Mouse (Mus musculus): Measurements from ENCODE around the gene Krtap5-5.
"Not testable (repeated sequence)": the region's sequence is repeated elsewhere in the genome, so short reads cannot be mapped to it uniquely, and the experiment has no call there.

Krtap5-5 gene

DNA sequence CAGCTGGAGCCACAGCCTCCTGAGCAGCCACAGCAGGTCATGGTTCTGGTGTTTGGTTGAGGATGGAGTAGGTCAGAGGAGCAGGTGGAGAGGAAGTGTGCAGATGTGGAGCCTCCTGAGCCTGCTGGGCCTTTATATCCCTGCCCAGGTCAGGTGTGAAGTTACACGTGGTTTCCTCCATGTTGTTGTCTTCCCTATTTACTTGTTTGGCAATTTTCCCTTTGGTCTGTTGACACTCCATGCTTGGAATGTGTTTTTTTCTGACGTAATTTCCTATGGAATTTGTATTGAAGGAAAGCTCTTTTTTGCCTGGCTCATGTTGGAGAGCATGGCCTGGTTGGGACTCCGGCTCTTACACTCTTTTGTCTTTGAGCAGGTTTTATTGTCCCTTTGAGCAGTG lies at the start of gene Krtap5-5:
Gene Krtap5-5, minus strand, starts transcription at position 101 of the 400 bp plus-strand sequence.
- not testable (repeated sequence) for DNase-seq

DNA sequence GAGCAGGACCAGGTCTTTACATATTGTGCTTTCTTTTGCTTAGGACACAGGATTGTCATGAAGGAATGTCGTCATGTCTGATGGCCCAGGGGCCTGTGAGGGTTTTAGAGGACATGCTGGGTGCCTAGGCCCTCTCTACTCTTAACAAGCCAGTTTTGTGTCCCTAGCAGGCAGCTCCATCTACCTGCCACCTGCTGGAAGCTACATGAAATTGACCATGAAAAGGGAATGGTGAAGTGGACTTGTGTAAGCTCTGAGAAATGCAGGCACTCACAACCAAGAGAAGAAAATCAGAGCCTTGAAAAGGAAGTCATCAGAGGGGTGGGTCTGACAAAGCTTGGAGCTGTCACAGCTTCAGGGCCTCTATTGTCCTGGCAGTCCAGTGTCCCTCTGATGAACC lies 49.5 kb upstream of the Krtap5-5 start:
- not testable (repeated sequence) for DNase-seq

DNA sequence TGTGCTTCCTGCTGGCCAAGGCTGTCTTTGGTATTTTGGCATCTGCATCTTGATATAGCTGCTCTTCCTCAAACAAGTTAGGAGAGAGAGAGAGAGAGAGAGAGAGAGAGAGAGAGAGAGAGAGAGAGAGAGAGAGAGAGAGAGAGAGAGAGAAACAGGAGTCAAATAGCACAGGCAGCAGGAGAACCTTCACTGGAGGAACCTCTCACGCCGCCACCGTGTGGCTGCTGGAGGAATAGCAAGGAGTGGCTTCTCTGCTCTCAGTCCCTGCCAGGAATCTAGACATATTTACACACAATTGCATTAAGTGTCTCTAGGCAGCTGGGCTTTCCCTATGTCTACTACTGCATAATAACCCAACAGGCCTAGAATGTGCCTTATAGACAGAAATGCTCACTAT lies 48.4 kb upstream of the Krtap5-5 start:
- peak; percentile 71 for DNase-seq

GRCm38 (mm10) chr7:142274263-142274662 lies 44.5 kb upstream of the Krtap5-5 start, which contains the start of gene Gm4559:
TSS of gene Gm4559 (minus strand) at chr7:142274363.
- DNase-seq, result not testable (repeated sequence)

DNA sequence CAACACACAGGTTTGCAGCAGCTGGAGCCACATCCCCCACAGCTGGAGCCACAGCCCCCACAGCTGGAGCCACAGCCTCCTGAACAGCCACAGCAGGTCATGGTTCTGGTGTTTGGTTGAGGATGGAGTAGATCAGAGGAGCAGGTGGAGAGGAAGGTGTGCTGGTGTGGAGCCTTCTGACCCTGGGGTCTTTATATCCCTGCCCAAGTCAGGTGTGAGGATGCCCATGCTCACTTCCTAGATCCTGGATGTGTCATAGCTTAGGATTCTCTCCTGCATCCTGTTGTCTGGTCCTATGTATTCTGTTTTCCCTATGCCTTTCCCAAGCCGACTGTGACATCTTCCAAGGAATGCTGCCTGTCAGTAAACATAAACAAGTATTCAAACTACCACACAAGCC lies 28.5 kb upstream of the Krtap5-5 start, which contains the start of gene Gm2431:
Gene Gm2431, minus strand, starts transcription at position 101 of the 400 bp plus-strand sequence.
- DNase-seq, result not testable (repeated sequence)

DNA sequence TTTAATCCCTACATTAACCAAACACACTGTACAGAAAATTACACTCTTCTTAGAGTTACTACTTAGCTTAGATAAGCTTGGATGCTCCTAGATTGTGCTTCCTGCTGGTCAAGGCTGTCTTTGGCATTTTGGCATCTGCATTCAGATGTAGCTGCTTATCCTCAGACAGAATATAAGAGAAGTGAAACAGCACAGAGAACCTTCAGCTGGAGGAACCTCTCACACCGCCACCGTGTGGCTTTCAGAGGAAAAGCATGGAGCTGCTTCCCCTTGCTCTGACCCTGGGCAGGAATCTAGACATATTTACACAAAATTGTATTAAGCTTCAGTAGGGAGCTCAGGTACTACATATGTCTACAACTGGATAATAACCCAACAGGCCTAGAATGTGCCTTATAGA lies 25.7 kb upstream of the Krtap5-5 start:
- DNase-seq, result peak; percentile 24

GRCm38 (mm10) chr7:142249824-142250223 lies 20.1 kb upstream of the Krtap5-5 start:
- DNase-seq, result peak; percentile 29

DNA sequence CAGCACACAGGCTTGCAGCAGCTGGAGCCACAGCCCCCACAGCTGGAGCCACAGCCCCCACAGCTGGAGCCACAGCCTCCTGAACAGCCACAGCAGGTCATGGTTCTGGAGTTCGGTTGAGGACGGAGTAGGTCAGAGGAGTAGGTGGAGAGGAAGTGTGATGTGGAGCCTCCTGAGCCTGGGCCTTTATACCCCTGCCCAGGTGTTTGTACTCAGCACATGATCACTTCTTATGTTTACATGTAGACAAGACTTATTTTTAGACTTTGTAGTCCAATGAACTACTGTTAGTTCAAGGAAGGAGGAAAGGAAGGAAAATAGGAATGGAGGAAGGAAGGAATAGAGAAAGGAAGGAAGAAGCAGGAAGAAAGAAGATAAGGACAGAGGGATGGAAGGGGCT lies 11.2 kb upstream of the Krtap5-5 start, which contains the start of gene Gm40460:
Gene Gm40460, minus strand, starts transcription at position 101 of the 400 bp plus-strand sequence.
- DNase-seq, result no peak

GRCm38 (mm10) chr7:142231540-142231939 lies 1.8 kb upstream of the Krtap5-5 start:
- DNase-seq, result no peak

GRCm38 (mm10) chr7:142224518-142224917 lies 5.3 kb downstream of the Krtap5-5 start:
- no peak for DNase-seq

DNA sequence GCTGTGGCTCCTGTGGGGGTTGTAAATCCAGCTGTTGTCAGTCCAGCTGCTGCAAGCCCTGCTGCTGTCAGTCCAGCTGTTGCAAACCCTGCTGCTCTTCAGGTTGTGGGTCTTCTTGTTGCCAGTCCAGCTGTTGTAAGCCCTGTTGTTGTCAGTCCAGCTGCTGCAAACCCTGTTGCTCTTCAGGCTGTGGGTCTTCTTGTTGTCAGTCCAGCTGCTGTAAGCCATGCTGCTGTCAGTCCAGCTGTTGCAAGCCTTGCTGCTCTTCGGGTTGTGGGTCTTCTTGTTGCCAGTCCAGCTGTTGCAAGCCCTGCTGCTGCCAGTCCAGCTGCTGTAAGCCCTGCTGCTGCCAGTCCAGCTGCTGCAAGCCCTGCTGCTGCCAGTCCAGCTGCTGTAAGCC lies 17.6 kb downstream of the Krtap5-5 start:
- not testable (repeated sequence) for DNase-seq

GRCm38 (mm10) chr7:142211559-142211958 lies 18.2 kb downstream of the Krtap5-5 start, which contains the start of gene Gm7579:
TSS of gene Gm7579 (plus strand) at chr7:142211859.
- no peak for DNase-seq

GRCm38 (mm10) chr7:142206891-142207290 lies 22.9 kb downstream of the Krtap5-5 start:
- DNase-seq, result not testable (repeated sequence)

GRCm38 (mm10) chr7:142205488-142205887 lies 24.3 kb downstream of the Krtap5-5 start:
- DNase-seq, result no peak

DNA sequence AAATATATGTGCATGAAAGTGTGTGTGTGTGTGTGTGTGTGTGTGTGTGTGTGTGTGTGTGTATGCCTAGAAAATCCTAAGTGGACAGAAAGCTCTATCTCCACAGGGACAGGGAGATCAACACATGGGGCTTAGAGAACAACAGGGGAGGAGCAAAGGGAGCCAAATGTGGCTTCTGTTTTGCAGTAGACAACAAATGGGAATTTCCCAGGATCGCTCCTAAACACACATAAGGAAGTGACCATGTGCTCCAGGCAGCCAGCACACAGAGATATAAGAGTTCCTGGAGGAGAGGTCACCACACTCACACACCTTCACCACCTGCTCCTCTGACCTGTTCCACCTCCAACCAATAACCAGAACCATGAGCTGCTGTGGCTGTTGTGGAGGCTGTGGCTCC lies 28.7 kb downstream of the Krtap5-5 start, which contains the start of gene Krtap5-3:
Gene Krtap5-3, plus strand, starts transcription at position 301 of the 400 bp plus-strand sequence.
- no peak for DNase-seq

DNA sequence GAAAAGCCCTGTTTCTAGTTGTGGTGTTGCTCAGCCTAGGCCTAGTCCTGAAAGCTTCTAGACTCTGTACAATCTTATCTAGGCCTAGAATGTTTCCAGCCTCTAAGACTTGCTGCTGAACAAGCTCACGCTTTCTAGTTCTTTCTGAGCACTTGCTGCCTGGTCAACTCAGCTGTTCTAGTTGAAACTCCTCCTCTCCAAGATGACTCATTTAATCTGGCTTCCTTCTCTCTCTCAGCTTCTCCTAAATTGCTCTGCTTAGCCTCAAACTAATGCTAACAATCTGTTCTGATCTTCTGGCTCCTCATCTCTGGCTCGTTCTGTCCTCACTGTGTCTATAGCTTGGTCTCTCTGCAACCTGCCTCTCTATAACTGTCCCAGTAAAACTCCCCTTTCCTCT lies 31.0 kb downstream of the Krtap5-5 start:
- no peak for DNase-seq

GRCm38 (mm10) chr7:142190289-142190688 lies 39.5 kb downstream of the Krtap5-5 start, which contains the start of gene Gm10153:
TSS of gene Gm10153 (minus strand) at chr7:142190389.
- no peak for DNase-seq

DNA sequence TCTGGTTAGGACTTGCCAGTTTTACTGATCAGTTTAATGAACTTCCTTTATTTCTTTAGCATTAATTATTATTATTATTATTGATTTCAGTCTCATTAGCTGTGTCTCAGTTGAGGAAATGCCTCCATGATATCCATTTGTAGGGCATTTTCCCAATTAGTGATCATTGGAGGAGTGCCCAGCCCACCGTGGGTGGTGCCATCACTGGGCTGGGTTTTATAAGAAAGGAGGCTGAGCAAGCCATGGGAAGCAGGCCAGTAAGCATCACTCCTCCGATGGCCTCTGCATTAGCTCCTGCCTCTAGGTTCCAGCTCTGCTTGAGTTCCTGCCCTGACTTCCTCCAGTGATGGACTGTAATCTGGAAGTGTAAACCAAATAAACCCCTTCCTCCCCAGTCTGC lies 41.6 kb downstream of the Krtap5-5 start:
- DNase-seq, result no peak

GRCm38 (mm10) chr7:142181021-142181420 lies 48.8 kb downstream of the Krtap5-5 start:
- no peak for DNase-seq

Data from kidney, adult 18-20 months (tissue).